Mouse (Mus musculus): Measurements from ENCODE around the gene Zscan12. TPM values are rescaled to one million over a fixed set of nuclear protein-coding genes. Genes with fewer than 3 reads are reported as not detected.

The Zscan12 gene
- polyA plus RNA-seq, 1 experiment from 2014 or later = 2.7 TPM

GRCm38 (mm10) chr13:21323405-21323804, 39.2 kb upstream of the Zscan12 start:
- H3K36me3 ChIP-seq (replicated peaks; ENCODE audit: insufficient read depth, low read length) = no peaks in the 10 kb centered on the region
- H3K27ac ChIP-seq (ENCODE audit: low read depth) = no peak overlapping the region
- no peak overlapping the region for H3K4me2 ChIP-seq (ENCODE audit: low read depth, low read length)
- H3K9me3 ChIP-seq (ENCODE audit: low read length) = no peaks in the 10 kb centered on the region
- ATAC-seq = no peak
- WGBS (ENCODE audit: insufficient replicate concordance) = 46% methylated on average over 6 of the region's 6 CpGs
- H3K9ac ChIP-seq (replicated peaks) = no peak overlapping the region
- H3K4me3 ChIP-seq (ENCODE audit: low read depth, low read length) = no peak overlapping the region
- no peak for DNase-seq
- H3K4me1 ChIP-seq (ENCODE audit: insufficient read depth) = peaks cover 8% of the 10 kb centered on the region
- TF ChIP-seq CTCF (IDR thresholded peaks at IDR 0.05; ENCODE audit: low read depth) = no peak
- no peak for TF ChIP-seq EP300 (IDR thresholded peaks at IDR 0.05; ENCODE audit: low read depth)
- H3K27me3 ChIP-seq (ENCODE audit: insufficient read depth, low read length) = 0 out of 2 replicates have a peak, but pooled peaks cover 8% of the 10 kb centered on the region

- Histone ChIP-seq H3K4me3 (ENCODE audit: low read depth, low read length) (no peak overlapping the region), H3K36me3 (replicated peaks; ENCODE audit: insufficient read depth, low read length) (no peaks in the 10 kb centered on the region), H3K4me1 (ENCODE audit: insufficient read depth) (peaks cover 8% of the 10 kb centered on the region), H3K9ac (replicated peaks) (no peak overlapping the region), H3K9me3 (ENCODE audit: low read length) (no peaks in the 10 kb centered on the region), H3K4me2 (ENCODE audit: low read depth, low read length) (no peak overlapping the region; the same call in 1 of the 2 replicates), H3K27me3 (ENCODE audit: insufficient read depth, low read length) (0 out of 2 replicates have a peak, but pooled peaks cover 8% of the 10 kb centered on the region), H3K27ac (ENCODE audit: low read depth) (no peak overlapping the region)
- DNase-seq (no peak), ATAC-seq (peak; percentile 45; the same call in 1 of the 2 replicates)
- WGBS (ENCODE audit: insufficient replicate concordance) = 3% methylated on average over 4 of the region's 4 CpGs
- TF ChIP-seq EP300 (IDR thresholded peaks at IDR 0.05; ENCODE audit: low read depth) = no peak
- peak; percentile 53 for TF ChIP-seq CTCF (IDR thresholded peaks at IDR 0.05; ENCODE audit: low read depth)
Observed at GRCm38 (mm10) chr13:21326191-21326590, 36.4 kb upstream of the Zscan12 start.

- ATAC-seq (peak; percentile 73), DNase-seq (peak; percentile 83)
- no peaks in the 10 kb centered on the region for H3K36me3 ChIP-seq (replicated peaks; ENCODE audit: insufficient read depth, low read length)
- peaks cover 8% of the 10 kb centered on the region for H3K4me1 ChIP-seq (ENCODE audit: insufficient read depth)
- 0 out of 2 replicates have a peak, but pooled peaks cover 8% of the 10 kb centered on the region for H3K27me3 ChIP-seq (ENCODE audit: insufficient read depth, low read length)
- H3K9ac ChIP-seq (replicated peaks) = 0 out of 2 replicates have a peak overlapping the region, but pooled peaks have one; percentile 16
- peak; percentile 83 for TF ChIP-seq CTCF (IDR thresholded peaks at IDR 0.05; ENCODE audit: low read depth)
- no peak for TF ChIP-seq EP300 (IDR thresholded peaks at IDR 0.05; ENCODE audit: low read depth)
- WGBS (ENCODE audit: insufficient replicate concordance) = under 1% methylated on average over 24 of the region's 24 CpGs
- peak overlapping the region; percentile 65 for H3K4me2 ChIP-seq (ENCODE audit: low read depth, low read length)
- no peak overlapping the region for H3K27ac ChIP-seq (ENCODE audit: low read depth)
- H3K4me3 ChIP-seq (ENCODE audit: low read depth, low read length) = peak overlapping the region; percentile 29
- H3K9me3 ChIP-seq (ENCODE audit: low read length) = no peaks in the 10 kb centered on the region
Observed at GRCm38 (mm10) chr13:21326657-21327211, 35.9 kb upstream of the Zscan12 start.

GRCm38 (mm10) chr13:21327424-21327823, 35.2 kb upstream of the Zscan12 start:
- ATAC-seq = no peak
- no peak overlapping the region for H3K9ac ChIP-seq (replicated peaks)

GRCm38 (mm10) chr13:21346610-21347009, 16.0 kb upstream of the Zscan12 start, which contains the start of gene Olfr1367:
TSS of gene Olfr1367 (plus strand) at chr13:21346910.
- H3K4me2 ChIP-seq (ENCODE audit: low read depth, low read length) = no peak within 1 kb of the TSS
- TF ChIP-seq EP300 (IDR thresholded peaks at IDR 0.05; ENCODE audit: low read depth) (no peak), CTCF (IDR thresholded peaks at IDR 0.05; ENCODE audit: low read depth) (no peak)
- no peak within 1 kb of the TSS for H3K9ac ChIP-seq (replicated peaks)
- no peak for ATAC-seq
- no peaks in the 10 kb centered on the region for H3K36me3 ChIP-seq (replicated peaks; ENCODE audit: insufficient read depth, low read length)
- H3K27ac ChIP-seq (ENCODE audit: low read depth) = no peak within 1 kb of the TSS
- H3K4me3 ChIP-seq (ENCODE audit: low read depth, low read length) = no peak within 1 kb of the TSS
- H3K9me3 ChIP-seq (ENCODE audit: low read length) = no peaks in the 10 kb centered on the region
- H3K27me3 ChIP-seq (ENCODE audit: insufficient read depth, low read length) = no peaks in the 10 kb centered on the region
- DNase-seq = no peak
- 72% methylated on average over 1 of the region's 1 CpGs for WGBS (ENCODE audit: insufficient replicate concordance)
- H3K4me1 ChIP-seq (ENCODE audit: insufficient read depth) = no peaks in the 10 kb centered on the region

More at GRCm38 (mm10) chr13:21327424-21327823, 35.2 kb upstream of the Zscan12 start:
- Histone ChIP-seq H3K27ac (ENCODE audit: low read depth) (no peak overlapping the region), H3K4me3 (ENCODE audit: low read depth, low read length) (peak overlapping the region; percentile 29), H3K36me3 (replicated peaks; ENCODE audit: insufficient read depth, low read length) (no peaks in the 10 kb centered on the region), H3K9me3 (ENCODE audit: low read length) (no peaks in the 10 kb centered on the region), H3K4me2 (ENCODE audit: low read depth, low read length) (peak overlapping the region; percentile 65), H3K4me1 (ENCODE audit: insufficient read depth) (peaks cover 4% of the 10 kb centered on the region; the same call in 1 of the 2 replicates), H3K27me3 (ENCODE audit: insufficient read depth, low read length) (0 out of 2 replicates have a peak, but pooled peaks cover 3% of the 10 kb centered on the region)
- TF ChIP-seq CTCF (IDR thresholded peaks at IDR 0.05; ENCODE audit: low read depth) = no peak
- no peak for DNase-seq
- WGBS (ENCODE audit: insufficient replicate concordance) = 2% methylated on average over 9 of the region's 9 CpGs

- ATAC-seq = no peak
- Histone ChIP-seq H3K4me3 (ENCODE audit: low read depth, low read length) (no peak overlapping the region), H3K4me1 (ENCODE audit: insufficient read depth) (no peaks in the 10 kb centered on the region), H3K27me3 (ENCODE audit: insufficient read depth, low read length) (no peaks in the 10 kb centered on the region), H3K9me3 (ENCODE audit: low read length) (no peaks in the 10 kb centered on the region), H3K4me2 (ENCODE audit: low read depth, low read length) (no peak overlapping the region), H3K27ac (ENCODE audit: low read depth) (no peak overlapping the region), H3K9ac (replicated peaks) (no peak overlapping the region), H3K36me3 (replicated peaks; ENCODE audit: insufficient read depth, low read length) (no peaks in the 10 kb centered on the region)
- no peak for DNase-seq
- TF ChIP-seq CTCF (IDR thresholded peaks at IDR 0.05; ENCODE audit: low read depth) (no peak), EP300 (IDR thresholded peaks at IDR 0.05; ENCODE audit: low read depth) (no peak)
Observed at GRCm38 (mm10) chr13:21350593-21350992, 12.0 kb upstream of the Zscan12 start.

All from liver, postnatal 0 days (tissue).